Mouse (Mus musculus) testis, adult 2 months (tissue): ENCODE measurements around the gene Tsc22d1. TPM values are rescaled to one million over a fixed set of nuclear protein-coding genes. Genes with fewer than 3 reads are reported as not detected.

Experiments
- H3K27ac ChIP-seq: fragments of 200-500 bp; 2 replicates; pipeline ENCODE4 v1.5.1; 2012; ENCODE audit warnings: low read depth, low read length; ENCODE audit not compliant: control insufficient read depth, insufficient read depth
- H3K27me3 ChIP-seq: fragments of 200-500 bp; 2 replicates; pipeline ENCODE4 v1.6.1; 2012; ENCODE audit warnings: mild to moderate bottlenecking, low read length, moderate library complexity; ENCODE audit not compliant: control insufficient read depth, insufficient read depth
- H3K36me3 ChIP-seq: fragments of 200-500 bp; 2 replicates; pipeline ENCODE4 v1.6.1; 2012; ENCODE audit warnings: mild to moderate bottlenecking, low read length; ENCODE audit not compliant: control insufficient read depth, insufficient read depth
- H3K4me1 ChIP-seq: fragments of 200-500 bp; 2 replicates; pipeline ENCODE4 v1.6.1; 2012; ENCODE audit warnings: low read length; ENCODE audit not compliant: control insufficient read depth, insufficient read depth
- H3K4me3 ChIP-seq: fragments of 200-500 bp; 2 replicates; pipeline ENCODE4 v1.5.1; 2012; ENCODE audit warnings: low read depth, mild to moderate bottlenecking, low read length, moderate library complexity, mixed read lengths; ENCODE audit not compliant: control insufficient read depth
- CTCF ChIP-seq: fragments of 200-500 bp; IDR thresholded peaks from 2 replicates; pipeline ENCODE4 v1.5.1; 2012; ENCODE audit warnings: low read depth, mild to moderate bottlenecking, inconsistent platforms, low read length, moderate library complexity; ENCODE audit not compliant: control insufficient read depth, insufficient read depth, insufficient replicate concordance
- POLR2A ChIP-seq: fragments of 200-500 bp; IDR thresholded peaks from 2 replicates; pipeline ENCODE4 v1.6.1; 2012; ENCODE audit warnings: low read depth, mild to moderate bottlenecking, inconsistent platforms, low read length, moderate library complexity; ENCODE audit not compliant: control insufficient read depth
- polyA plus RNA-seq: library from polyadenylated mRNA; depleted of rRNA; stranded (reverse); fragments of >200 nt; gene quantifications from 2 replicates; pipeline ENCODE4 v1.2.3, GENCODE M21; 2012; rRNA removed

The Tsc22d1 gene
- polyA plus RNA-seq, result 174 and 198 TPM in 2 replicates

DNA sequence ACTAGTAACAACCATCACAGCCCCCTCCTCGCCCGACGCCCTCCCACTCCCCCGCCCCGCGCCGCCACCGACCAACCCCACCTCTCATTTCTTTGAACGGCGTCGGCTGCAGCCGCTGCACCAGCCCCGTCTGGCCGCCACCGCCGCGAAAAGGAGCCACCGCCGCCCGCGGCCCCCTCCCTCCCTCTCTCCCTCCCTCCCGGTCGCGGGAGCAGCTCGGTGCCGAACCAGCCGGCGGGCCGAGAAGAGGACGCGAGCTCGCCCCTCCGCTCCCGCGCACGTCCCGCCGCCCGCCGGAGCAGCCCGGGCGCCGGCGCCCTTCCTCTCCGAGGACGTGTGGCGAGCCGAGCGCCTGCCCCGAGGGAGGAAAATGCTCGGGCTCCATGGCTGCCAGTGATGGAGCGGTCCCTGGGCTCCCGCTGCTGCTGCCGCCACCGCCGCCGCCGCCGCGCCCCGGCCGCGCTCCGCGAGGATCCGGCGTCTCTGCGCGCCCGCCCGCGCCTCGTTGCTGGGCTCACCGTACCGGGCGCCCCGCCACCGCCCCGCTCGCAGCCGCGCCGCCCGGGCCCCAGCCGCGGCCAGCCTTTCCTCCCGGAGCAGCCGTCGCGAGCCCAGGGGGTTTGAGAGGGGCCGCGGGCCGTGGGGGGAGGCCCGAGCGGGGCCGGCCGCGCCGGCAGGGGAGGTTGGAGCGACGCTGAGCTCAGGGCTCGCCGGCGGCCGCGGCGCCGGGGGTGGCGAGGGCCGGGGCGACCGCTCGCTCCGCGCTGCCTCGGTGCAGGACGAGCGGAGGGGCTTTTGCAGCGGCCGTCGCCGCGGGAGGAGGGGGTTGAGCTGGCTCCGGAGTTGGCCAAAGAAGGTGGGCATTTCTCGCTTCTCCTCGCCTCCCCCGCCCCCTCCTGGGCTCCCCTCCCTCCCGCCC, at the start of gene Tsc22d1:
Tsc22d1 (plus strand) TSS at position 100 of the 919 bp plus-strand sequence.
- Histone ChIP-seq H3K27me3 (no peaks in the 10 kb centered on the region), H3K27ac (peak within 1 kb of the TSS; percentile 87), H3K4me3 (peak within 1 kb of the TSS; percentile 90), H3K36me3 (no peaks in the 10 kb centered on the region; the same call in none of the 2 replicates), H3K4me1 (peaks cover 17% of the 10 kb centered on the region)
- TF ChIP-seq CTCF, result no peak
- no peak for TF ChIP-seq POLR2A

DNA sequence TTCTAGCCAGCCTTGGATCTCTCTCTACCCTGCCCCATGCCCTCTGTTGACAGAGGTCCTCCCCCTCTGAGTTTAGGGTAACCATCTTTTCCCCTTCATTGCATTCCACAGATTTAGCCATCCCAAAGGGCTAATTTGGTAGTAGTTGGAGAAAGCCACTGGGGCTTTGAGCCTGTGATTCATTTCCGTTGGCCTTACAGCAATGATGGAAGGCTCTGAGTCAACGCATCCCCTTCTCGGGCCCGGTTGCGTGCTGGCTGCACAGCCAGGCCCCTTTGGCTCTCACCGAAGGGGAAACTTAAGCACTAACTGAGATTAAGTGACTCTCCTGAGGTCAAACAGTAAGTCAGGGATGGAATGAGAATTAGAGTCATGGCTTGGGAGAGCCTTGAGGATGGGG, 41.1 kb upstream of the Tsc22d1 start:
- H3K36me3 ChIP-seq, result no peaks in the 10 kb centered on the region
- no peaks in the 10 kb centered on the region for H3K4me1 ChIP-seq
- H3K27ac ChIP-seq, result no peak overlapping the region
- H3K4me3 ChIP-seq, result no peak overlapping the region
- no peaks in the 10 kb centered on the region for H3K27me3 ChIP-seq
- TF ChIP-seq CTCF (no peak), POLR2A (no peak)

DNA sequence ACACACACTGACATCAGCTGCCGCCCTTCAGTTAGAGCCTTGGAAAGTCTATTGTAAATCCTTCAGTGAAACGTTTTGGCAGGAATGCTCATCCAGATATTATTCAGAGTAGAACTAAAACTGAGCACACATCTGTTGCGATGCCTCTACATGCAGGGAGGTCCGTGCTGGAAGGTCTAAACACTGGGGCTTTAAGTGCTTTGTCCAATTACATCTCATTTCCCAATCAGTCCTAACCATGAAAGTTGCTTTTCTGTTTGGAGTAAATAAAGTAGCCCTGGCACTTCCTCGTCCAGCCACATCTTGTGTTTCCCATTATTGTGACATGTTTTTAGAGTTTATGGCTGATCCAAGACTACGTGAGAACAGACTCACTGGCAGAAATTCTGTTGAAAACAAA, 40.2 kb upstream of the Tsc22d1 start:
- H3K27me3 ChIP-seq, result no peaks in the 10 kb centered on the region
- no peak overlapping the region for H3K27ac ChIP-seq
- no peak overlapping the region for H3K4me3 ChIP-seq
- TF ChIP-seq POLR2A, result no peak
- no peak for TF ChIP-seq CTCF
- H3K4me1 ChIP-seq, result no peaks in the 10 kb centered on the region
- no peaks in the 10 kb centered on the region for H3K36me3 ChIP-seq

DNA sequence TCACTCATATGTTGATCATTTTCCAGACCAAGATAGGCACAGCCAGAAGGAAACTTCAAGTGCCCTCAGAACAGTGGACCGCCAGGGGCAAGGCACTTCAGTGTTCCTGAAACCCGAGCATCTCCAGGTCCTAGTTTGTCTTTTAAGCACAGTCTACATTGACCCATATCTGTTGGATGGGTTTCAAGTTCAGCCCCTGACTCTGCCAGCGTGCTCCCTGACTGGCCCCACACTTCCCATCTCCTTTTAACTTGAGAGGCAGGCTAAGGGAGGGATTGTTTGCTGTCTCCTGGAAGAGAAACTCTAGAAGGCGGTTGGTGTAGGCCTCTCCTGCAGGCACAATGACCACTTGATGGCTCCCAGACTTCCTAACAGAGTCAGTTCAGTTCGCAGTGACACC, 38.2 kb upstream of the Tsc22d1 start:
- Histone ChIP-seq H3K4me1 (no peaks in the 10 kb centered on the region), H3K27ac (no peak overlapping the region), H3K27me3 (no peaks in the 10 kb centered on the region), H3K36me3 (no peaks in the 10 kb centered on the region), H3K4me3 (no peak overlapping the region)
- TF ChIP-seq POLR2A (no peak), CTCF (no peak)

DNA sequence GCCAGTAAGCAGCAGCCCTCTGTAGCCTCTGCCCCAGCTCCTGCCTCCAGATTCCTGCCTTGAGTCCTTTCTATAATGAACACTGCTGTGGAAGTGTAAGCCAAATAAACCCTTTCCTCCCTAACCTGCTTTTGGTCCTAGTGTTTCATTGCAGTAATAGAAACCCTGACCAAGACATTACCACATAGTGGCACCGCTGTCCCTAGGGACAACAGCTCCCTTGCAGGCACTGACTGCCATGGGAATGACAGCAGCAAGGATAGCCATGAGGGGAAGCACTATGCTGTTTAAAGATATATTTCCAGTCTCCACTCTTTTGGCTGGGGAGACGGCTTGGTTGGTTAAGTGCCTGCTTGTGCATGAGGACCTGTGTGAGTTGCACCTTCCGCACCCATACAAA, 35.4 kb upstream of the Tsc22d1 start:
- Histone ChIP-seq H3K36me3 (no peaks in the 10 kb centered on the region), H3K27ac (no peak overlapping the region), H3K4me1 (no peaks in the 10 kb centered on the region), H3K4me3 (no peak overlapping the region), H3K27me3 (no peaks in the 10 kb centered on the region)
- TF ChIP-seq CTCF (no peak), POLR2A (no peak)

DNA sequence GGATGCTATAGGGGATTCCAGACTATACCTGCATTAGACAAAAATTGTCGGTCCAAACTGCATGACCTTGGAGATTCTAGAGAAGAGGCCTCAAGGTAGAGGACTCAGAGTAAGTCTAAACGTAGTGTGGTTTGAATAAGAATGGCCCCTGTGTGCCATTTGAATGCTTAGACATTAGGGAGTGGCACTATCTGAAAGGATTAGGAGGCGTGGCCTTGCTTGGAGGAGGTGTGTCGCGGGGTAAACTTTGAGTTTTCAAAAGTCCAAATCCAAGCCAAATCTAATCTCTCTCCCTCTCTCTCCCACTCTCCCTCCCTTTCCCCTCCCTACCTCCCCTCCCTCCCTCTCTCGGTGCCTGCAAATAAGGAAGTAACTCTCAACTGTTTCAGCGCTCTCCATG, 26.7 kb upstream of the Tsc22d1 start:
- Histone ChIP-seq H3K36me3 (no peaks in the 10 kb centered on the region), H3K27me3 (no peaks in the 10 kb centered on the region), H3K4me1 (0 out of 2 replicates have a peak, but pooled peaks cover 2% of the 10 kb centered on the region), H3K4me3 (no peak overlapping the region), H3K27ac (no peak overlapping the region)
- TF ChIP-seq POLR2A (no peak), CTCF (no peak)

DNA sequence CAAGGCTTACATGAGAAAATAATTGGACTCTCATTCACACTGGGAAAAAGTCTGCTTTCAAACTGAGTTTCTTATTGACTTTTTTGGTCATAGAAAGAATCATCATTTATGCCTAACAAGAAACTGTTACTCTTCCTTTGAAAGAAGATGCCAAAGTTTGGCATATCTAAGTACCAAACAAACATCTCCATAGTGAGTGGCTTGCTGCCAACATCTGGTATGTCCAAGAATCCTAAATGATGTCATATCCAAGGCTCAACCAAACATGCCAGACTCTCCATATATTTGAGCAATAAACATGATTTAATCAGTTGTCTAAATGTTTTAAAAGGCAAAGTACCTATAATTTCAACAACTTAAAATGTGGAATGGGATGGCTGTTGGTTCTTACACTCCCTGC, 16.5 kb upstream of the Tsc22d1 start:
- H3K36me3 ChIP-seq, result no peaks in the 10 kb centered on the region
- H3K27ac ChIP-seq, result no peak overlapping the region
- TF ChIP-seq POLR2A (no peak), CTCF (no peak)
- no peaks in the 10 kb centered on the region for H3K4me1 ChIP-seq
- H3K4me3 ChIP-seq, result no peak overlapping the region
- no peaks in the 10 kb centered on the region for H3K27me3 ChIP-seq
